Mouse (Mus musculus) frontal cortex, postnatal 10 days (tissue): ENCODE results near the gene Cdkal1.

ENCODE experiments used
- DNase-seq, 2 experiments: peaks; one replicate each; pipeline ENCODE4 v3.0.0; 2022; ENCODE audit warnings: low spot score in 2 of 2, mixed read lengths in 1 of 2

The Cdkal1 gene

GRCm38 (mm10) chr13:29355484-29356157 lies 499.9 kb downstream of the Cdkal1 start:
- no peak for DNase-seq

GRCm38 (mm10) chr13:29354943-29355342 lies 500.5 kb downstream of the Cdkal1 start:
- DNase-seq, result no peak

GRCm38 (mm10) chr13:29353888-29354415 lies 501.5 kb downstream of the Cdkal1 start:
- DNase-seq, result no peak

- no peak for DNase-seq
Measured at GRCm38 (mm10) chr13:29351023-29351684, 504.3 kb downstream of the Cdkal1 start.

GRCm38 (mm10) chr13:29350004-29350403 lies 505.5 kb downstream of the Cdkal1 start:
- DNase-seq, result no peak

- no peak for DNase-seq
Measured at GRCm38 (mm10) chr13:29349386-29349961, 506.0 kb downstream of the Cdkal1 start.

GRCm38 (mm10) chr13:29348331-29348730 lies 507.1 kb downstream of the Cdkal1 start:
- DNase-seq, result no peak

- DNase-seq, result no peak
Measured at GRCm38 (mm10) chr13:29332640-29333412, 522.6 kb downstream of the Cdkal1 start.

- no peak for DNase-seq
Measured at GRCm38 (mm10) chr13:29325946-29326345, 529.5 kb downstream of the Cdkal1 start.

GRCm38 (mm10) chr13:29320421-29320820 lies 535.1 kb downstream of the Cdkal1 start:
- DNase-seq, result no peak

GRCm38 (mm10) chr13:29317703-29318102 lies 537.8 kb downstream of the Cdkal1 start:
- no peak for DNase-seq

- DNase-seq, result no peak
Measured at GRCm38 (mm10) chr13:29316271-29316670, 539.2 kb downstream of the Cdkal1 start.

GRCm38 (mm10) chr13:29312026-29312425 lies 543.4 kb downstream of the Cdkal1 start:
- no peak for DNase-seq

- no peak for DNase-seq
Measured at GRCm38 (mm10) chr13:29307420-29307819, 548.1 kb downstream of the Cdkal1 start.

GRCm38 (mm10) chr13:29292608-29293240 lies 562.8 kb downstream of the Cdkal1 start:
- no peak for DNase-seq

- DNase-seq, result no peak
Measured at GRCm38 (mm10) chr13:29290569-29290968, 564.9 kb downstream of the Cdkal1 start.

GRCm38 (mm10) chr13:29285058-29285457 lies 570.4 kb downstream of the Cdkal1 start:
- DNase-seq, result no peak

- no peak for DNase-seq
Measured at GRCm38 (mm10) chr13:29281556-29281955, 573.9 kb downstream of the Cdkal1 start.

- DNase-seq, result no peak
Measured at GRCm38 (mm10) chr13:29278156-29278555, 577.3 kb downstream of the Cdkal1 start.

GRCm38 (mm10) chr13:29274296-29274695 lies 581.2 kb downstream of the Cdkal1 start:
- no peak for DNase-seq

GRCm38 (mm10) chr13:29273693-29274221 lies 581.7 kb downstream of the Cdkal1 start:
- no peak for DNase-seq
